Mouse (Mus musculus) forebrain, embryonic 10.5 days (tissue): ENCODE results near the gene Rps17. TPM values are rescaled to one million over a fixed set of nuclear protein-coding genes. Genes with fewer than 3 reads are reported as not detected.

Source experiments
- DNase-seq: peaks from one replicate; pipeline ENCODE4 v3.0.0-alpha.2; 2017; ENCODE audit warnings: low spot score; ENCODE audit errors: extremely low spot score
- H3K27ac ChIP-seq: fragments of 300-500 bp; sonication (generic); 2 replicates; pipeline ENCODE4 v1.5.1; 2016; ENCODE audit warnings: mild to moderate bottlenecking
- H3K27me3 ChIP-seq: fragments of 300-500 bp; sonication (generic); 2 replicates; pipeline ENCODE4 v1.6.1; 2016; ENCODE audit warnings: mild to moderate bottlenecking; ENCODE audit not compliant: poor library complexity, severe bottlenecking
- H3K36me3 ChIP-seq: fragments of 300-500 bp; sonication (generic); replicated peaks from 2 replicates; pipeline ENCODE4 v1.6.1; 2016; ENCODE audit warnings: mild to moderate bottlenecking, moderate library complexity
- H3K4me1 ChIP-seq: fragments of 300-500 bp; sonication (generic); 2 replicates; pipeline ENCODE4 v1.6.1; 2016
- H3K4me3 ChIP-seq: fragments of 300-500 bp; sonication (generic); 2 replicates; pipeline ENCODE4 v1.5.1; 2016; ENCODE audit warnings: mild to moderate bottlenecking, moderate library complexity
- H3K9me3 ChIP-seq: fragments of 300-500 bp; sonication (generic); 2 replicates; pipeline ENCODE4 v1.6.1; 2016; ENCODE audit warnings: mild to moderate bottlenecking, moderate library complexity
- WGBS: fragments of 180-500 bp; shearing (Covaris S2); methylation state at CpG from one replicate; pipeline ENCODE4 v1.1.7; 2016; 5-methylcytosine and 5-hydroxymethylcytosine counted together
- polyA plus RNA-seq: library from polyadenylated mRNA; unstranded; fragments of >200 nt; fragmentation: Nextera tagmentation; extraction: Ambion mirVana; gene quantifications from 2 replicates; pipeline ENCODE4 v1.2.1, GENCODE M21; 2016

Gene Rps17
- polyA plus RNA-seq, 1 experiment from 2014 or later: 1,243 TPM

GRCm38 (mm10) chr7:81343831-81344230 lies 1.2 kb downstream of the Rps17 start:
- DNase-seq: no peak
- Histone ChIP-seq H3K36me3 (peaks cover 56% of the 10 kb centered on the region), H3K4me1 (peaks cover 36% of the 10 kb centered on the region), H3K9me3 (no peaks in the 10 kb centered on the region), H3K27ac (peak overlapping the region; percentile 97), H3K27me3 (no peaks in the 10 kb centered on the region), H3K4me3 (peak overlapping the region; percentile 98)
- 22% methylated on average over 10 of the region's 10 CpGs for WGBS

DNA sequence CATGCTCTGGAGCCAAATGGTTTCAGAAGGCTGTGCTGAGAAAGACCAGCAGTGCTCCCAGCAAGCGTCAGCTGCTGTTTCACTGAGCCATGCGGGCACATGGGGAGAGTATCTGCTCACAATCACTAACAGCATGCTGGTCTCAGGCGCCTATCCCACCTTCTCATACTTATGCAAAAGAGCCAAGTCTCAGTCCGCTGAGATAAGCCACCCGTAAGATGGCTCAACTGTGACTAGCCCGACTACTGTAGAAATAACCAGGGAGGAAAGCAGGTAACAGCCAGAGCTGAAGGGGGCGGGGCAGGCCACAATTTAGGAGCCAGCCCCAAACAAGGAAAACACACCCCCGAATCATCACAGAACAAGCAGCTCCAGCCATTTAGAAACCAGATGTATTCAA lies 1.7 kb downstream of the Rps17 start:
- Histone ChIP-seq H3K4me3 (peak overlapping the region; percentile 98), H3K27me3 (no peaks in the 10 kb centered on the region), H3K9me3 (no peaks in the 10 kb centered on the region), H3K4me1 (peaks cover 36% of the 10 kb centered on the region), H3K36me3 (peaks cover 62% of the 10 kb centered on the region), H3K27ac (peak overlapping the region; percentile 97; the same call in 1 of the 2 replicates)
- WGBS: 54% methylated on average over 8 of the region's 8 CpGs
- DNase-seq: no peak

- Histone ChIP-seq H3K4me3 (peak overlapping the region; percentile 98), H3K27me3 (no peaks in the 10 kb centered on the region), H3K4me1 (peaks cover 32% of the 10 kb centered on the region), H3K9me3 (no peaks in the 10 kb centered on the region), H3K27ac (no peak overlapping the region), H3K36me3 (peaks cover 70% of the 10 kb centered on the region)
- WGBS: 76% methylated on average over 8 of the region's 8 CpGs
- no peak for DNase-seq
Observed at GRCm38 (mm10) chr7:81342356-81343094, 2.5 kb downstream of the Rps17 start.

- Histone ChIP-seq H3K36me3 (peaks cover 78% of the 10 kb centered on the region), H3K4me1 (peaks cover 27% of the 10 kb centered on the region), H3K27ac (no peak overlapping the region), H3K9me3 (no peaks in the 10 kb centered on the region), H3K4me3 (no peak overlapping the region), H3K27me3 (no peaks in the 10 kb centered on the region)
- 57% methylated on average over 3 of the region's 3 CpGs for WGBS
- DNase-seq: no peak
Observed at GRCm38 (mm10) chr7:81341563-81341962, 3.5 kb downstream of the Rps17 start.

- H3K4me1 ChIP-seq: peaks cover 43% of the 10 kb centered on the region
- H3K9me3 ChIP-seq: no peaks in the 10 kb centered on the region
- peak; percentile 75 for DNase-seq
- 88% methylated on average over 4 of the region's 4 CpGs for WGBS
- H3K27me3 ChIP-seq: no peaks in the 10 kb centered on the region
- peaks cover 93% of the 10 kb centered on the region for H3K36me3 ChIP-seq
- no peak overlapping the region for H3K27ac ChIP-seq
- H3K4me3 ChIP-seq: no peak overlapping the region
Observed at GRCm38 (mm10) chr7:81339783-81340182, 5.3 kb downstream of the Rps17 start.

DNA sequence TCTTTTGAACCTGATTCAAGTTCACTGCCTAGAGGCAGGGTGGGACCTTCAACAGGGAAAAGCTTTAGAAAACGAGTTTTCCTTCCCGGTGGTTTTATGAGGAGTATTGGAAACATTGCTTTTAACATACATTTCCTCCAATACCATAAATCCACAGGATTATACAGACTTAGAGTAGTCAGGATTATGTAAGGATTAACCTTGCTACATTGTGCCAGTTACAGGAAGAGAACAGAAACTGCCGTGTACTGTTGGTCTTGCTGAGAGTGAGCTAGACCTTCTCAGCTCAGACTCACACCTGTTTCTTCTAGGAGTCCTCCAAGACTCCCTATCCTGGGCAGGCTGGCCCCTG lies 6.6 kb downstream of the Rps17 start:
- H3K4me1 ChIP-seq: peaks cover 37% of the 10 kb centered on the region
- 88% methylated on average over 3 of the region's 3 CpGs for WGBS
- H3K9me3 ChIP-seq: no peaks in the 10 kb centered on the region
- no peak for DNase-seq
- peaks cover 86% of the 10 kb centered on the region for H3K36me3 ChIP-seq
- H3K27ac ChIP-seq: no peak overlapping the region
- no peaks in the 10 kb centered on the region for H3K27me3 ChIP-seq
- no peak overlapping the region for H3K4me3 ChIP-seq

- Histone ChIP-seq H3K27me3 (no peaks in the 10 kb centered on the region), H3K4me1 (peaks cover 32% of the 10 kb centered on the region), H3K9me3 (no peaks in the 10 kb centered on the region), H3K27ac (no peak overlapping the region), H3K4me3 (no peak overlapping the region), H3K36me3 (peaks cover 86% of the 10 kb centered on the region)
- 96% methylated on average over 21 of the region's 21 CpGs for WGBS
- no peak for DNase-seq
Observed at GRCm38 (mm10) chr7:81337785-81338521, 7.1 kb downstream of the Rps17 start.

GRCm38 (mm10) chr7:81336432-81336786 lies 8.6 kb downstream of the Rps17 start:
- H3K4me1 ChIP-seq: peaks cover 17% of the 10 kb centered on the region
- no peak overlapping the region for H3K4me3 ChIP-seq
- H3K36me3 ChIP-seq: peaks cover 84% of the 10 kb centered on the region
- DNase-seq: peak; percentile 66
- H3K9me3 ChIP-seq: no peaks in the 10 kb centered on the region
- H3K27ac ChIP-seq: peak overlapping the region; percentile 83
- H3K27me3 ChIP-seq: no peaks in the 10 kb centered on the region
- WGBS: 36% methylated on average over 8 of the region's 8 CpGs

- H3K4me1 ChIP-seq: peaks cover 22% of the 10 kb centered on the region
- no peaks in the 10 kb centered on the region for H3K9me3 ChIP-seq
- peak overlapping the region; percentile 20; the same call in 1 of the 2 replicates for H3K4me3 ChIP-seq
- H3K27me3 ChIP-seq: no peaks in the 10 kb centered on the region
- peak; percentile 46 for DNase-seq
- peak overlapping the region; percentile 83 for H3K27ac ChIP-seq
- 59% methylated on average over 18 of the region's 18 CpGs for WGBS
- H3K36me3 ChIP-seq: peaks cover 78% of the 10 kb centered on the region
Observed at GRCm38 (mm10) chr7:81335705-81336431, 9.2 kb downstream of the Rps17 start.

- peaks cover 25% of the 10 kb centered on the region for H3K4me1 ChIP-seq
- H3K27ac ChIP-seq: no peak overlapping the region
- H3K4me3 ChIP-seq: no peak overlapping the region
- H3K27me3 ChIP-seq: no peaks in the 10 kb centered on the region
- 87% methylated on average over 7 of the region's 7 CpGs for WGBS
- peaks cover 47% of the 10 kb centered on the region for H3K36me3 ChIP-seq
- H3K9me3 ChIP-seq: no peaks in the 10 kb centered on the region
- DNase-seq: no peak
Observed at GRCm38 (mm10) chr7:81331851-81332250, 13.2 kb downstream of the Rps17 start.

DNA sequence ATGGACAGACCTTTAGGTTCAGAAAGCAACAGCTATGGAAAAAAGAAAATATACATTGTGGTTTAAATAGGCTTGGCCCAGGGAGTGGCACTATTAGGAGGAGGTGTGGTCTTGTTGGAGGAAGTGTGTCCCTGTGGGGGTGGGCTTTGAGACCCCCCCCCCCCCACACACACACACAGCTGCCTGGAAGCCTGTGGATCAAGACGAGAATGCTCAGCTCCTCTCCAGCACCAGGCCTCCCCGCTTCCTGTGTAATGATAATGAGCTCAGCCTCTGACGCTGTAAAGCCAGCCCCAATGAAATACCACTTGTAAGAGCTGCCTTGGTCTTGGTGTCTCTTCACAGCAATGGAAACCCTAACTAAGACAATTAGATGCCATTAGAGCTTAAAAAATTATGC lies 14.3 kb downstream of the Rps17 start:
- Histone ChIP-seq H3K36me3 (peaks cover 36% of the 10 kb centered on the region), H3K4me1 (peaks cover 17% of the 10 kb centered on the region), H3K9me3 (no peaks in the 10 kb centered on the region), H3K27me3 (no peaks in the 10 kb centered on the region), H3K27ac (no peak overlapping the region), H3K4me3 (no peak overlapping the region)
- 27% methylated on average over 3 of the region's 3 CpGs for WGBS
- no peak for DNase-seq

- WGBS: 81% methylated on average over 10 of the region's 10 CpGs
- Histone ChIP-seq H3K9me3 (no peaks in the 10 kb centered on the region), H3K4me3 (no peak overlapping the region), H3K27ac (no peak overlapping the region), H3K27me3 (no peaks in the 10 kb centered on the region), H3K36me3 (peaks cover 17% of the 10 kb centered on the region), H3K4me1 (peaks cover 9% of the 10 kb centered on the region; the same call in 1 of the 2 replicates)
- no peak for DNase-seq
Observed at GRCm38 (mm10) chr7:81327661-81328060, 17.4 kb downstream of the Rps17 start.

- 83% methylated on average over 6 of the region's 6 CpGs for WGBS
Observed at GRCm38 (mm10) chr7:81326859-81327258, 18.2 kb downstream of the Rps17 start.

More at GRCm38 (mm10) chr7:81326859-81327258, 18.2 kb downstream of the Rps17 start:
- H3K36me3 ChIP-seq: peaks cover 10% of the 10 kb centered on the region
- no peak overlapping the region for H3K4me3 ChIP-seq
- H3K27ac ChIP-seq: no peak overlapping the region
- peaks cover 9% of the 10 kb centered on the region; the same call in 1 of the 2 replicates for H3K4me1 ChIP-seq
- H3K9me3 ChIP-seq: no peaks in the 10 kb centered on the region
- DNase-seq: no peak
- no peaks in the 10 kb centered on the region for H3K27me3 ChIP-seq
